Mouse (Mus musculus) layer of hippocampus, adult 9-11 months (tissue): ENCODE measurements at regions not wholly inside any gene's neighbourhood (a gene's known extent, or its start where the extent isn't known, plus 50 kb on each side); places are given as distances from the start of the nearest gene placed in this dataset.

Experiments
- DNase-seq: peaks from one replicate; pipeline ENCODE4 v3.0.0; 2022

DNA sequence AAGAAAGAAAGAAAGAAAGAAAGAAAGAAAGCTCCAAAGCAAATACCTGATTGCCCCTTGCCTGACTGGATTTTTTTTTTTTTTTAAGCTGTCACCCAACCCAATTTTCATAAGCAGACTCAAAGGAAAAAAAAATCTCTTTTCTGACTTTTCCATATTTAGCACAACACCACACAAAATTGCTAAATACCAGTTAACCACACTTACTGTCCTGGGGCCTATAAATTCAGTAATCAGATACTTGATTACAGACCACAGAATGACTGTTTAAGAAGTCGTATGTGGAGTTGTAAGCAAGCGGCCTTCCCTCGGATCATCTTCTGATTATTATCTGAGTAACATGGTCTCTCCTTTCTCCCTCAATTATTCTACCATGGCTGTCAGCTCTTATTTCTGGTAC lies 263.3 kb upstream of the Gm15217 start:
- no peak for DNase-seq

- no peak for DNase-seq
Measured at GRCm38 (mm10) chr14:46126541-46126940, 252.7 kb upstream of the Gm15217 start.

- DNase-seq = no peak
Measured at GRCm38 (mm10) chr14:46129762-46130161, 249.5 kb upstream of the Gm15217 start.

- no peak for DNase-seq
Measured at GRCm38 (mm10) chr14:46144175-46144574, 235.0 kb upstream of the Gm15217 start.

- DNase-seq = no peak
Measured at GRCm38 (mm10) chr14:46144707-46145106, 234.5 kb upstream of the Gm15217 start.

DNA sequence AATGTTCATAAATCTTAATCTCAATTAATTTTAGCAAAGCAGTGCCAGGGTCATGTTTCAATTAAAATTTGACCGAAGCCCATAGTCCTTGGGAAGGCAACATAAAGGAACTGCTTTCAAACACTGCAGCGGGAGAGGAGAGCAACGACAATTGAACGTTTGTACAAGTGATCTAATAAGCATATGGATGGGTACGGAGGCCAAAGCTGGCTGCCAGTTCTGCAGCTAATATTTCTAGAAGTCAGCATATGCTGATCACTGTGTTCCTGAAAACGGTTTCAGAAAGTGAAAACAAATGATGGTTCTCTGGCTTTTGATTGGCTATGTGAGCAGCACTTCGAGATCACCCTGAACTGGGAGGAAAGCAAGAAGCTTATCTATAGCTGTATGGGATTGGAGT lies 233.6 kb upstream of the Gm15217 start:
- peak; percentile 19 for DNase-seq

DNA sequence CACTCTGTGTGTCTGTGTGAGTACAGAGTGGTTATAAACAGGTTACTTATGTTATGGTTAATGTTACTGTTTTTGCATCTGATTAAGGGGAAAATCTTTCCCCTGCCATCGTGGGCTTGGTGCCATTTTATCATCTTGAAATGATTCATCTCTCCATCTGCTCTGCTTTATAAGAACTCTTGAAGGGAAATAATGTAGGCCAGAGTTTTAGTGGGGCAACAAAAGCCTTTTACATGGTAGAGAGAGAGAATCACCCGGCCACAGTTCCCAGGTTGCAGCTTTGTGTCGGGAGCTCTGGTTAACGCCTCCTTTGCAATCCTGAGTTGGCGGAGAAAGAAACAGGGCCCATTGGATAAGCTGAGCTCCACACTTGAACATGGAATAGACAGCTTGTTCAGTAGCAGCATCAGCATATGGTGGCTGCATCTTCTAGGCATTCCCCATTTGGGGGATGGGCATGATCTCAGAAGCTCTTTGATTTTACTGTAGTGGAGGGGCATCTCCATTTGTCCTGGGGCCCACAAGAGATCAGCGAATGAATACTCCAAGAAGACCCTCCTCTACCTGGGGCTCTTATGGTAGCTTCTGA lies 230.0 kb upstream of the Gm15217 start:
- no peak for DNase-seq

- DNase-seq = no peak
Measured at GRCm38 (mm10) chr14:46158741-46159140, 220.5 kb upstream of the Gm15217 start.

- DNase-seq = no peak
Measured at GRCm38 (mm10) chr14:46172181-46172874, 206.9 kb upstream of the Gm15217 start.

- DNase-seq = no peak
Measured at GRCm38 (mm10) chr14:46172875-46173324, 206.3 kb upstream of the Gm15217 start.

DNA sequence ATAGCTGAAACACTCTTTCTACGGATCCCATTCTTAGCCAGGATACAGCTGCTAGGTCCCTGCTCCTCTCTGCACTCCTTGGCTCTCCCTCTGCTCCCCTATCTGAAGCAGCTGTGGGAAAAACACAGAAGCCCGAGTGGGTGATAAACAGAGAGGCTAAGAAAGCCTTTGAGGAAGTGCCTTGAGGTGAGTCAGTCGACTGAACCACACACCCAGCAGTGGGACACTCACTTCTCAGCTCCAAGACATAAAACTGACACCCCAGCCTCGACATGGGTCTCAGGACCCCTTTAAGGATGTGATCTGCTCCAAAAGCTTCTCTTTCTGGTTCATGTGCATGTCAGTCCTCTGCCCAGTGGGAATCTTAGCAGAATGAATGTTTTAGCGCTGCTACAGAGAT lies 204.8 kb upstream of the Gm15217 start:
- DNase-seq = no peak

- no peak for DNase-seq
Measured at GRCm38 (mm10) chr14:46175291-46176216, 203.7 kb upstream of the Gm15217 start.

GRCm38 (mm10) chr14:46179024-46179423 lies 200.2 kb upstream of the Gm15217 start:
- no peak for DNase-seq

GRCm38 (mm10) chr14:46191639-46192399 lies 187.4 kb upstream of the Gm15217 start:
- DNase-seq = no peak

DNA sequence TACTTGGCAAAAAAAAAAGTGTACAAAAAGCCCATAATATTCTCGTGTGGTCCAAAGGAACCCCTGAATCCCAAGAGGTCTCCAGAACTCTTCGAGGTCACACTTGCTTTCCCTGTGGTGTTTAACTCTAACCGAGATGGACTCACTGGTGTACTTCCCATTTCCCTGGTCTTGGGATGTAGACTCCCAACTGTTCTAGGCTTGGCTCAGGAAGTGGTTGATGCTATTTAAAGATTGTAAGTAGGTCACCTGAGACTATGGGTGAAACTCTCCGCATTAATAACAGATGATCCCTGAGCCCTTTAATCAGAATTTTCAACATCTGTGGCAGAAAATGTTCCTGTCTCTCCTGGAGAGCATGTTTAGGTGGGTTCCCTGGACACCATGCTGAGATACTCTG lies 185.6 kb upstream of the Gm15217 start:
- no peak for DNase-seq

DNA sequence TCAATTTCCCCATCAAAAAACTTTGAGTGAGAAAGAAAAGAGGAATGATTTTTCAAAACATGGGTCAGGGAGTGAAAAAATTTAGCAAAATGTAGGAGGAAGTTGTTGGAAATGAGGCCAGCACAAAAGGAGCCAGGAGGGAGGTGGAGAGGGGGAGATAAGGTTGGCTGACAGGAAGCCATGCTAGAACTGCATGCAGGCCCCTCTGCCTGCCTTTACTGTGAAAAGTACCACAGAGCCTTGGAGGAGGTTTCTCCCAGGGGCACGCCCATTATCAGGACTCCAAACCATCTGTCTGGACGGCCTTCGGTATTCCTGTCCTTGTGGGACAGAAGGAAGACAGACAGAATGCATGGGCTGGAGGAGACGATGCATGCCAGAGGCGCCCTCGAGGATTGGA lies 183.3 kb upstream of the Gm15217 start:
- DNase-seq = no peak

DNA sequence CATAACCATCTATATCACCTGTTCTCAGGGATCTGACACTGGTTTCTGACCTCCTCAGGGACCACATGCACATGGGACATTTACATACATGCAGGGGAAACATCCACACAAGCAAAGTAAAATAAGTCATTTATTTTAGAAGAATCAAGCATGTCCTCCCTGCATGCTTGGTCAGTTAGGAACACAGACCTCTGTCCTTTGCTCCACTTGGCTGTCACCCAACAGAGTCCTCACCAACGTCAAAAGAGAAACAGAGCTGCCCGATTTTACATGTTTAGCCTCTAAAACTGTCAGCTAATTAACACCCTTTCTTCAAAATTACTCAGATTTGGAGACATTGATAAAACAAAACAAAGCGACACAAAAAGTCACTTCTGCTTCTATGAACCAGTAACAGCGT lies 176.4 kb upstream of the Gm15217 start:
- DNase-seq = no peak

DNA sequence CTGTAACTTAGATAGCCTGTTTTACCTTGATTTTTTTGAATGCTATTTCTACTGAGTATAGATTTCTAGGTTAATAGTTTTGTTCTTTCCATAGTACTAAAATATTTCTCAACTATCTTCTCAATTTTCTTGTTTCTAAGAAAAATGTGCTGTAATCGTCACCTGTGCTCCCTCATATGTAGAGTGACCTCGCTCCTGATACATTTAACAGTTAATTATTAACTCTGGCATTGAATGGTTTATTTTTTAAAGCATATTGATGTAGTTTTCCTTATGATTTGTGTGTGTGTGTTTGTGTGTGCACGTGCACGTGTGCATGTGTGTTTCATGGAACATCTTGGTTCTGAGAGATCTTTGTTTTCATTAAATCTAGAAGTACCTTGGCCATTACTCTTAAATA lies 158.7 kb upstream of the Gm15217 start:
- no peak for DNase-seq

DNA sequence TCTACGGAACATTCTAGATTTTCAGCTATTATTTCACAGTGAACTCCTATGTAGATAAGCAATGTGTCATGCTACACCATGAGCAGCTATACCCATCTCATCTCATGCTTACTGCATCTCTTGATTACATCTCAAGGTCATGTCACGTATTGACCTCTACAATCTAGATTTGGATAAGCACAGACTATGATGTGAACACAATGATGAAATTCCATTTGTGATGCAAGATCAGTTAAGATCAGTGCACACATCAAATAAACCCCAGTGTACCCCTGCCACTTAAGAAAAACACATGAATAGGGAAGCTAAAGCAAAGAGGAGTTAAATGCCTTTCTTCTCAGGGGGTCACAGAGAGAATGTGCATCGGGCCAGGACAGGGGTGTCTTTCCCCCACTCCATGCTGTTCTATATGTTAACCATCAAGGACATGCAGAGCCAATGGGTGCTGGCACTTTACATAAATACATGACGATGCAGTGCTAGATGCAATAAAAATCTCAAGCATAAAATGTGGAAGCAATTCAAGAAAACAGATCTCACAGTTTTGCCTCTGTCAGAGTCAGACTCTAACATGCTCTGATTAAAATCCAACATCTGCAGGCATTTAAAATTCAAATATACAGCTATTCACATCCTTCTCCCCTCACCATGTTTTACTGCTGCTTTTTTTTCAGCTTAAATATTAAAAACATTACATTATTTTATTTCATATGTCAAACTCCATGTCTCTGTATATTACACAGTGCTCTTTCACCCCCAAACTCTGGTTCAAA lies 157.1 kb upstream of the Gm15217 start:
- no peak for DNase-seq

DNA sequence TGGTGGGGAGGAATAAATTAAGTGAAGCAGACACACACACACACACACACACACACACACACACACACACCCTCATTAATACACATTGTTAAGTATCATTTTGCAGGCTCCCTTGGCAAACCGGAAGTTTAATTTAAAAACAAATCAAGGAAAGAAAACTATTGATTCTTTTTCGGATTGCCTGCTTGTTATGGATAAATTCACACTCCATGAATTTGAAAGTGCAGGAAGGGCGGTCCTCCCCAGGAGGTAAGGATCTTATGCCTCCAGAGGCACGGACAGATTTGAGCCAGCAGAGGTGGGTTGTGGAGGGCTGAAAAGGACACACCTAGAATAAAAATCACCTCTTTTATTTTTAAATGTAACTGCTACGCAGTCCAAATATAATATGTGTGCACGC lies 156.2 kb upstream of the Gm15217 start:
- DNase-seq = no peak

DNA sequence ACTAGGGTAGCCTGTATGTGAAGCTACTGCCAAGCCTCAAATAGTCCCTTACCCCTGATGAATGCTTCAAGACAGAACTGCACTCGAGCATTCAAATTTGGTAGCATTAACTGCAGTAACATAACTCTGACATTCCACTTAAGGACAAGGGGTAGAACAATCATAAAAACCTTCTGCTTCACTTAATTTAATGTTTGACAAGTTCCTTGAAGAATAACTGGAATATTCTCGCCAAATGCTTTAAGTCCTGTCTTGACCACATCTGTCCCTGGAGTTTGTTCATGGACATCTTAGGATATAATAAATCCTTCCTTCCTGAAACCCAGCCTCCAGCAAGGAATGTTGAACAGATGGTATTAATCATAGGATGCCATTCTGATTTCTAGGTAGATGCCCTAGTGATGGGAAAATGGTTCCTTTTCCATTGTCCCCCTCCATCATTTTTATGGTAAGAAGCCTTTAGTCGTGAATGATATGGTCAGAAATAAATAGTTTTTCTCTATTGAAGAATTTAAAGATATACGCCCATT lies 154.7 kb upstream of the Gm15217 start:
- DNase-seq = no peak
